Mouse (Mus musculus): Measurements from ENCODE around the gene Metap1.

GRCm38 (mm10) chr3:138442203-138442602 lies 47.1 kb downstream of the Metap1 start:
- TF ChIP-seq ETS1 (IDR thresholded peaks at IDR 0.05; ENCODE audit: low read depth, low read length) (no peak), RAD21 (IDR thresholded peaks at IDR 0.05; ENCODE audit: low read depth, low read length) (no peak), HCFC1 (IDR thresholded peaks at IDR 0.05; ENCODE audit: low read depth, low read length) (no peak), ZC3H11A (IDR thresholded peaks at IDR 0.05; ENCODE audit: low read depth, low read length) (no peak), EP300 (IDR thresholded peaks at IDR 0.05; ENCODE audit: low read depth in 1 of 2, low read length in 2 of 2) (no peak), TCF12 (IDR thresholded peaks at IDR 0.05; ENCODE audit: low read depth, low read length) (no peak), CTCF (IDR thresholded peaks at IDR 0.05 in 2 of 3, conservative IDR thresholded peaks at IDR 0.05 in 1 of 3; ENCODE audit: control insufficient read depth in 1 of 3, insufficient read depth in 1 of 3, low read depth in 2 of 3, low read length in 3 of 3, poor library complexity in 1 of 3, severe bottlenecking in 1 of 3) (no peak), CHD2 (IDR thresholded peaks at IDR 0.05; ENCODE audit: low read length) (no peak), MYC (IDR thresholded peaks at IDR 0.05; ENCODE audit: low read depth, low read length) (no peak), GABPA (IDR thresholded peaks at IDR 0.05; ENCODE audit: low read depth, low read length) (no peak), E2F4 (IDR thresholded peaks at IDR 0.05; ENCODE audit: borderline replicate concordance, low read depth, low read length) (no peak), MAZ (IDR thresholded peaks at IDR 0.05; ENCODE audit: low read depth, low read length) (no peak), POLR2A (IDR thresholded peaks at IDR 0.05; ENCODE audit: control insufficient read depth in 1 of 2, insufficient read depth in 1 of 2, low read depth in 1 of 2, low read length in 2 of 2, poor library complexity in 1 of 2) (0 out of 4 replicates have a peak, but pooled peaks of 1 of the 2 experiments have one; percentile 20), CHD1 (IDR thresholded peaks at IDR 0.05; ENCODE audit: low read depth, low read length) (no peak)

All from MEL (cell line).